Mouse (Mus musculus) neutrophil, adult 65 days (primary cell): ENCODE measurements around the gene Psmd10. TPM values are rescaled to one million over a fixed set of nuclear protein-coding genes. Genes with fewer than 3 reads are reported as not detected.

Experiments used
- total RNA-seq: library from RNA; stranded (reverse); gene quantifications from 2 replicates; pipeline ENCODE4 v1.2.4, GENCODE M21; 2023

Gene Psmd10
- 13.9 and 14.3 TPM in 2 replicates for total RNA-seq

DNA sequence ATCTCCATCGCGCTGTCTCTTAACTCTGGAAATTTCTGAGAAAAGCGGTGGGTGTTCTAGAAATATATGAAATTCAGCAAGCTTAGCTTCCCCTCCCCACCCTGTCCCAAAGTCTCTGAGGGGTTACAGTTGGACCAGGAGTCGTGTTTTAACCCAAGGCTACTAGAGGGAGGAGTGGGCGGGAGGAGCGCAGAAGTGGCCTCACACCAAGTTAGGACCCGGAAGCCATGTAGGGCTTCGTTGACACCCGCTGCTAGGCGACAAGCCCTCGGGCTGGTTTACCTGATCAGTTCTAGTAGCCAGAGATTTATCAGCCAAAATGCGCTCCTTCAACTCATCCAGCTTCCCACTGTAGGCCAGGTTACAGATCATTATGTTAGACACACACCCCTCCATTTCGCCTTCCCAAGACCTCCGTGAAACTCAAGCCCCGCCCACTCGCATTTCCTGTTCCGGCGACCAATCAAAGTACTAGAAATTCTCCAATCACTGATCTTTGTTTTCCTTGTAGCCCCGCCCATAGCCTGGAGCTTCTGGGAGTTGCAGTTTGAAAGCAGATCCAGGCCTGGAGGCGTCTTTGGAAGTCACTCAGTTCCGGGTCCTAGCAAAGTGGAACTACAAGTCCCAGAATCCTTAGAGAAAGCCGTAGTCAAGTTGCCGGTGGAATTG, at the start of gene Psmd10, which contains the start of gene Atg4a:
TSS of gene Psmd10 (minus strand) at position 457 of the 669 bp plus-strand sequence.
TSS of gene Atg4a (plus strand) at position 636 of the 669 bp plus-strand sequence.

DNA sequence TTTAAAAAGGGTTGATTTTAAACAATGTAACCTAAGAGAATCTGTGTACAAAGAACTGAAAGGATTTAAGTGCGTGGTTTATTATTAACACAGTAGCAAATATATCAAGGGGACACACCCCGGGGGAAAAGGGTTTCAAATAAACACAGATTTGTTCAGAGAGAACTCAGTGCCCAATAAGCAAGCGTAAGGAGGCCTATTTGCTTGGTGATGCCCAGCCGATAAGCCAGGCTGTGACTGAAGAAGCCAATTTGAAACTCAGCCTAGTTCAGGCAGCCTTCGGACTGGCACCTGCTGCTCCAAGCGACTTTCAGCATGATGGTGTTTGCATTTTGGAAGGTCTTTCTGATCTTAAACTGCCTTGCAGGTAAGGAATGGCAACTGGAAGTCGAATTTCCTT, 49.2 kb downstream of the Psmd10 start, which contains the start of gene Vsig1:
TSS of gene Vsig1 (plus strand) at position 249 of the 400 bp plus-strand sequence.

Other genes with a start within 250 kb of the Psmd10 start
- not detected in 2 replicates for gene Tex13b, start 143.3 kb downstream of the Psmd10 start, total RNA-seq
- not detected in 2 replicates for gene Vsig1, start 49.1 kb downstream of the Psmd10 start, total RNA-seq
- 9.9 and 12.8 TPM in 2 replicates for gene Atg4a, start 179 bp upstream of the Psmd10 start, total RNA-seq